21 mouse cellular contexts compared by ENCODE assay signal in genomic region chr1:35095785-35096184, GRCm38 (mm10).
DNase-seq lines count a peak whose midpoint lies in the region; ATAC-seq and TF ChIP-seq lines count a peak whose summit lies in the region.
"Had no signal": no experiment of that assay in that cellular context is flagged by ENCODE, and none has a peak within 500 bp of the region (broad histone marks: within the 10 kb centered on the region; RNA-seq: fewer than 3 reads in every experiment).

No protein-coding gene starts in this region.

- H3K27me3 ChIP-seq in hindbrain, embryonic 10.5 days (ENCODE audit: insufficient read depth, poor library complexity, severe bottlenecking): no peaks in the 10 kb centered on the region
- H3K27me3 ChIP-seq in hindbrain, postnatal 0 days (ENCODE audit: insufficient read depth, low read length): no peaks in the 10 kb centered on the region
- no peaks in the 10 kb centered on the region for H3K27me3 ChIP-seq in neural tube, embryonic 11.5 days (ENCODE audit: control insufficient read depth, insufficient read depth, low read length)
- no peaks in the 10 kb centered on the region for H3K27me3 ChIP-seq in neural tube, embryonic 15.5 days (replicated peaks)
- H3K27me3 ChIP-seq in limb, embryonic 10.5 days (ENCODE audit: low read depth, poor library complexity, severe bottlenecking): no peaks in the 10 kb centered on the region
- H3K27me3 ChIP-seq: embryonic facial prominence, embryonic 15.5 days; heart, embryonic 12.5 days; hindbrain, embryonic 12.5 days; intestine, embryonic 15.5 days; Patski had no signal

- no peak for TF ChIP-seq CTCF in hindbrain, postnatal 0 days (IDR thresholded peaks at IDR 0.05; ENCODE audit: low read depth)

- 62% methylated on average over 2 of the region's 2 CpGs for WGBS in hindbrain, embryonic 10.5 days
- 47% methylated on average over 2 of the region's 2 CpGs for WGBS in hindbrain, postnatal 0 days
- WGBS in neural tube, embryonic 11.5 days: 68% methylated on average over 2 of the region's 2 CpGs
- 57% methylated on average over 2 of the region's 2 CpGs for WGBS in neural tube, embryonic 15.5 days
- 92% methylated on average over 2 of the region's 2 CpGs for WGBS in limb, embryonic 10.5 days

- H3K4me1 ChIP-seq in hindbrain, embryonic 10.5 days (replicated peaks): no peaks in the 10 kb centered on the region
- no peaks in the 10 kb centered on the region for H3K4me1 ChIP-seq in hindbrain, postnatal 0 days (ENCODE audit: insufficient read depth, low read length)
- H3K4me1 ChIP-seq in neural tube, embryonic 11.5 days (ENCODE audit: control insufficient read depth, insufficient read depth, low read length): no peaks in the 10 kb centered on the region
- H3K4me1 ChIP-seq in neural tube, embryonic 15.5 days: no peaks in the 10 kb centered on the region
- no peaks in the 10 kb centered on the region for H3K4me1 ChIP-seq in limb, embryonic 10.5 days
- H3K4me1 ChIP-seq: embryonic facial prominence, embryonic 15.5 days; heart, embryonic 12.5 days; hindbrain, embryonic 12.5 days; intestine, embryonic 15.5 days had no signal

- peak; percentile 7 for DNase-seq in embryo, embryonic 10 days (ENCODE audit: low spot score)
- DNase-seq in embryo, embryonic 9.5 days (ENCODE audit: extremely low spot score): no peak
- DNase-seq in hindbrain, embryonic 10.5 days (ENCODE audit: low spot score): peak; percentile 4
- DNase-seq in hindbrain, postnatal 0 days (ENCODE audit: low spot score): no peak
- peak; percentile 13 for DNase-seq in neural tube, embryonic 11.5 days (ENCODE audit: low spot score)
- peak; percentile 60 for DNase-seq in retina, postnatal 1 day
- no peak for DNase-seq in limb, embryonic 10.5 days (ENCODE audit: low spot score)
- DNase-seq: adrenal gland, postnatal 14 days; cerebellum, adult 18-20 months; cerebellum, postnatal 14 days; gastrocnemius, postnatal 25 days; kidney, adult 18-20 months had no signal

- no peaks in the 10 kb centered on the region for H3K9me3 ChIP-seq in hindbrain, embryonic 10.5 days
- no peaks in the 10 kb centered on the region for H3K9me3 ChIP-seq in hindbrain, postnatal 0 days (ENCODE audit: low read length)
- no peaks in the 10 kb centered on the region for H3K9me3 ChIP-seq in neural tube, embryonic 11.5 days (ENCODE audit: control insufficient read depth, low read length)
- H3K9me3 ChIP-seq in neural tube, embryonic 15.5 days (replicated peaks): no peaks in the 10 kb centered on the region
- no peaks in the 10 kb centered on the region for H3K9me3 ChIP-seq in limb, embryonic 10.5 days (replicated peaks)
- H3K9me3 ChIP-seq: embryonic facial prominence, embryonic 15.5 days; heart, embryonic 12.5 days; hindbrain, embryonic 12.5 days; intestine, embryonic 15.5 days had no signal

- no peaks in the 10 kb centered on the region for H3K36me3 ChIP-seq in hindbrain, embryonic 10.5 days
- H3K36me3 ChIP-seq in hindbrain, postnatal 0 days (ENCODE audit: insufficient read depth, low read length): no peaks in the 10 kb centered on the region
- no peaks in the 10 kb centered on the region for H3K36me3 ChIP-seq in neural tube, embryonic 11.5 days (ENCODE audit: control insufficient read depth, insufficient read depth, low read length)
- no peaks in the 10 kb centered on the region for H3K36me3 ChIP-seq in neural tube, embryonic 15.5 days
- no peaks in the 10 kb centered on the region for H3K36me3 ChIP-seq in limb, embryonic 10.5 days
- H3K36me3 ChIP-seq: embryonic facial prominence, embryonic 15.5 days; heart, embryonic 12.5 days; hindbrain, embryonic 12.5 days; intestine, embryonic 15.5 days had no signal

- no peak overlapping the region for H3K4me2 ChIP-seq in hindbrain, postnatal 0 days (ENCODE audit: low read depth, low read length)
- H3K4me2 ChIP-seq in neural tube, embryonic 11.5 days (ENCODE audit: low read depth): no peak overlapping the region
- no peak overlapping the region for H3K4me2 ChIP-seq in neural tube, embryonic 15.5 days
- H3K4me2 ChIP-seq: embryonic facial prominence, embryonic 15.5 days; heart, embryonic 12.5 days; hindbrain, embryonic 12.5 days; intestine, embryonic 15.5 days had no signal

- H3K4me3 ChIP-seq in hindbrain, embryonic 10.5 days: no peak overlapping the region
- no peak overlapping the region for H3K4me3 ChIP-seq in hindbrain, postnatal 0 days (ENCODE audit: low read length)
- H3K4me3 ChIP-seq in neural tube, embryonic 11.5 days (ENCODE audit: low read depth, low read length): no peak overlapping the region
- no peak overlapping the region for H3K4me3 ChIP-seq in neural tube, embryonic 15.5 days (replicated peaks)
- no peak overlapping the region for H3K4me3 ChIP-seq in limb, embryonic 10.5 days
- H3K4me3 ChIP-seq: embryonic facial prominence, embryonic 15.5 days; erythroblast, embryonic 14.5 days; heart, embryonic 12.5 days; hindbrain, embryonic 12.5 days; intestine, embryonic 15.5 days had no signal

- ATAC-seq in hindbrain, postnatal 0 days: no peak
- ATAC-seq in neural tube, embryonic 11.5 days (ENCODE audit: insufficient read depth, low FRiP score, low TSS enrichment): no peak
- ATAC-seq in neural tube, embryonic 15.5 days (ENCODE audit: low FRiP score): no peak
- ATAC-seq: activated CD4-positive, CD25-positive, alpha-beta regulatory T cell, adult 4 months; forebrain, embryonic 16.5 days; intestine, embryonic 15.5 days; Patski had no signal

- H3K9ac ChIP-seq in hindbrain, postnatal 0 days (replicated peaks; ENCODE audit: low read length): no peak overlapping the region
- H3K9ac ChIP-seq in neural tube, embryonic 11.5 days (ENCODE audit: low read length): no peak overlapping the region
- H3K9ac ChIP-seq in neural tube, embryonic 15.5 days (replicated peaks): no peak overlapping the region
- H3K9ac ChIP-seq: embryonic facial prominence, embryonic 15.5 days; heart, embryonic 12.5 days; hindbrain, embryonic 12.5 days; intestine, embryonic 15.5 days had no signal

- no peak overlapping the region for H3K27ac ChIP-seq in hindbrain, embryonic 10.5 days
- no peak overlapping the region for H3K27ac ChIP-seq in hindbrain, postnatal 0 days
- H3K27ac ChIP-seq in neural tube, embryonic 11.5 days (ENCODE audit: low read depth, low read length): no peak overlapping the region
- H3K27ac ChIP-seq in neural tube, embryonic 15.5 days (replicated peaks): no peak overlapping the region
- no peak overlapping the region for H3K27ac ChIP-seq in limb, embryonic 10.5 days
- H3K27ac ChIP-seq: embryonic facial prominence, embryonic 15.5 days; hindbrain, embryonic 12.5 days; intestine, embryonic 15.5 days had no signal

Comparison
In these comparisons a context has a peak if more than half of its experiments do, and no peak if none do; other contexts are left out.
1. DNase-seq: peak in embryo, embryonic 10 days (single experiment), hindbrain, embryonic 10.5 days (single experiment), neural tube, embryonic 11.5 days (single experiment) and retina, postnatal 1 day (single experiment); none in embryo, embryonic 9.5 days (single experiment), hindbrain, postnatal 0 days (single experiment) and limb, embryonic 10.5 days (single experiment).